Mouse (Mus musculus) E14TG2a.4 (cell line): Measurements from ENCODE around the gene Nfatc3.

Experiments used
- H3K27me3 ChIP-seq: 2 replicates; pipeline ENCODE4 v1.6.1; 2014; ENCODE audit warnings: low read length, control low read depth; ENCODE audit not compliant: insufficient read depth
- H3K36me3 ChIP-seq: 2 replicates; pipeline ENCODE4 v1.6.1; 2014; ENCODE audit warnings: low read length, control low read depth; ENCODE audit not compliant: insufficient read depth
- H3K4me1 ChIP-seq: replicated peaks from 2 replicates; pipeline ENCODE4 v1.6.1; 2014; ENCODE audit warnings: low read depth, low read length, control low read depth
- H3K4me3 ChIP-seq: replicated peaks from 2 replicates; pipeline ENCODE4 v1.5.1; 2014; ENCODE audit warnings: mild to moderate bottlenecking, low read length
- H3K9me3 ChIP-seq: 2 replicates; pipeline ENCODE4 v1.6.1; 2014; ENCODE audit warnings: low read length, control low read depth
- CTCF ChIP-seq: conservative IDR thresholded peaks from 2 replicates; pipeline ENCODE4 v1.5.1; 2014; ENCODE audit warnings: low read length
- NANOG ChIP-seq: IDR thresholded peaks from 2 replicates; pipeline ENCODE4 v1.6.1; 2014; ENCODE audit warnings: borderline replicate concordance, low read length, mixed read lengths
- POU5F1 ChIP-seq: IDR thresholded peaks from 2 replicates; pipeline ENCODE4 v1.6.1; 2014; ENCODE audit warnings: low read length, borderline replicate concordance

The Nfatc3 gene

GRCm38 (mm10) chr8:106038721-106039120, 19.9 kb upstream of the Nfatc3 start:
- no peaks in the 10 kb centered on the region for H3K9me3 ChIP-seq
- no peaks in the 10 kb centered on the region; the same call in 1 of the 2 replicates for H3K27me3 ChIP-seq
- peaks cover 47% of the 10 kb centered on the region for H3K36me3 ChIP-seq
- peaks cover 8% of the 10 kb centered on the region for H3K4me1 ChIP-seq
- TF ChIP-seq CTCF: no peak
- TF ChIP-seq POU5F1: no peak
- TF ChIP-seq NANOG: no peak
- no peak overlapping the region for H3K4me3 ChIP-seq

DNA sequence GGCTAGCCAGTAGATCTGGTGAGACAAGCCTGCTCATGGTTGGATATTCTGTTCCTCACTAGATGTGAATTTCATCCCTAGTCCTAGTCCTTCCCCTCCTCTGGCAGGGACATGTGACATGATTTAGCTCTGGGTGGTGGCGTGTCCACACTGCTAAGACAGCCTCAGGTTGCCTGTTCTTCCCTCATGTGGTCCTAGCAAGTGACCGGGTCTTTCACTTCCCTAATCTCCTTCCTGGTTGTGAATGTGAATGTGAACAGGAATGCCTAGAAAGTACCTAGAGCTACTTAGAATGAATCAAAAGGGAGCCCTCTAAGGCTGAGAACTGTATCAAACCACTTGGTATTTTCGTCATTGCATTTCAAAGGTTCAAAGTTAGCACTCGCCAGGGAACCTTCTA, 19.0 kb upstream of the Nfatc3 start:
- H3K4me1 ChIP-seq: 0 out of 2 replicates have a peak, but pooled peaks cover 4% of the 10 kb centered on the region
- no peaks in the 10 kb centered on the region for H3K9me3 ChIP-seq
- H3K27me3 ChIP-seq: no peaks in the 10 kb centered on the region; the same call in 1 of the 2 replicates
- H3K36me3 ChIP-seq: peaks cover 54% of the 10 kb centered on the region
- H3K4me3 ChIP-seq: no peak overlapping the region
- TF ChIP-seq NANOG (no peak), POU5F1 (no peak), CTCF (no peak)

GRCm38 (mm10) chr8:106040218-106040617, 18.4 kb upstream of the Nfatc3 start:
- Histone ChIP-seq H3K4me3 (no peak overlapping the region), H3K36me3 (peaks cover 60% of the 10 kb centered on the region), H3K4me1 (0 out of 2 replicates have a peak, but pooled peaks cover 4% of the 10 kb centered on the region), H3K27me3 (no peaks in the 10 kb centered on the region; the same call in 1 of the 2 replicates), H3K9me3 (no peaks in the 10 kb centered on the region)
- TF ChIP-seq CTCF (no peak), POU5F1 (no peak), NANOG (no peak)

DNA sequence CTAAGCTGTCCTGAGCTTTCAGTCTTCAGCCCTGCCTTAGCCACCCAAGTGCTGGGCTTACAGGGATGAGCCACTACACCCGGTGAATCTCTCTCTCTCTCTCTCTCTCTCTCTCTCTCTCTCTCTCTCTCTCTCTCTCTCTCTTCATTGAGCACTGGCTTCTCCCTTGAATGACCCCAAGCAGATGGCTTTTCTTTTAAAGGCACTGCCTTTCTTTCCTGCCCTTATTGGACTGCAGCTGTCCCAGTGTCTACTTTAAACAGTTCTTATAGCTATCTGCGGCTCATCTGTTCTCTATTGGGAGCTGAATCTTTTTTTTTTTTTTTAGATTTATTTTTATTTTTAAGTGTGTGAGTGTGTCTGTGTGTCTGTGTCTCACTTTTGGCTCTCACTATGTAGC, 15.6 kb upstream of the Nfatc3 start:
- no peaks in the 10 kb centered on the region for H3K9me3 ChIP-seq
- TF ChIP-seq POU5F1 (no peak), NANOG (no peak), CTCF (no peak)
- peaks cover 11% of the 10 kb centered on the region for H3K4me1 ChIP-seq
- no peaks in the 10 kb centered on the region; the same call in 1 of the 2 replicates for H3K27me3 ChIP-seq
- peaks cover 57% of the 10 kb centered on the region for H3K36me3 ChIP-seq
- H3K4me3 ChIP-seq: no peak overlapping the region

DNA sequence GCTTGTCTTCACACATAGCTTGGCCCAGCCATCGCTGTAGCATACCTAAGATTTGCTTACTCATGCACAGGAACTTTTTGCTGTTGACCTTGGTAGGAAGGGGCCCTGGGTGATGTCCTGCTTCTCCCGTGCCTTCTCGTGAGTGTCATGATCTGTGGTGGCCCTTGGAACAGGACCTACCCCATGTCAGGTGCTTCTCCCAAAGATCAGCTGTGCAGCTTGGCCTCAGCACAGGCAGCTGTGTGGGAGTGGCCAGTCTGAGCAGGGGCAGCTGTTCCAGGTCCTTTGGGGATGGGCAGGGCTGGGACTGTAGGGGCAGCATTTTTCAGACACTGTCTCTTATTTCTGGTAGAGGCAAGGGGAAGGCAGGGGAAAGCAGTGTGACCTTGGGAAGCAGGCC, 14.5 kb upstream of the Nfatc3 start:
- H3K4me1 ChIP-seq: peaks cover 11% of the 10 kb centered on the region
- no peaks in the 10 kb centered on the region for H3K9me3 ChIP-seq
- no peaks in the 10 kb centered on the region; the same call in 1 of the 2 replicates for H3K27me3 ChIP-seq
- peaks cover 59% of the 10 kb centered on the region for H3K36me3 ChIP-seq
- H3K4me3 ChIP-seq: no peak overlapping the region
- TF ChIP-seq POU5F1 (no peak), NANOG (no peak)

DNA sequence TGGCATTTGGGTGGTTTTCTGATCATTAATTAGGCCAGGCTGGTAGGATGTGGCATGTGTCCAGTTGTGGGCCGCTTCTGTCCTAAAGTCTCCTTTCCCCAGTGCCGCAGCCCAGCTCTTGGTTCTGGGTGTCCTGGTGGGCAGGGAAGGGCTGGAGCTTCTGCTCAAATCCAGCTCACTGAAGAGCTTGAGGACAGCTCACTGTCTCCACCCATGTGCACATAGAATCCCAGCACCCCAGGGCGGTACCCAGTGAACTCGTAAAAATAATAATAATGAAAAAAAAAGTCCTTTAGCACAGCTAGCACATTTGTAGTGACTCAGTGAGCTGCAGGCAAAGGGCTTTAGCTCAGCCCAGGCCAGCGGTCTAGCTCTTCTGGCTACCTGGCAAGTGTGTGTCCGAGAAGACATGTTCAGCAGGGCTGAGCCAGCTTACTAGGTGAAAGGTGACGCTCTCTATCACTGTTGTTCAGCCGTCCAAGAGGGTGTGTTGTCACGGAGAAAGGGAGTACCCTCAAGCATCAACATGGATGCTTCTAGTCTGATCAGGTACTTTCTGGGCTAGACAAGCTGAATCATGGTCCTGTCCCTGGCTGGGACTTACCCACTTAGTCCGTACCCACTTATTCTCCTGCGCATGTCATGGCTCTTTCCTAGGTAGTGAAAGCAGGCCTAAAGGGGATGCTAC, 11.6 kb upstream of the Nfatc3 start:
- H3K4me1 ChIP-seq: peaks cover 7% of the 10 kb centered on the region
- no peak for TF ChIP-seq CTCF
- TF ChIP-seq NANOG: no peak
- no peak for TF ChIP-seq POU5F1
- no peaks in the 10 kb centered on the region for H3K9me3 ChIP-seq
- H3K36me3 ChIP-seq: peaks cover 77% of the 10 kb centered on the region
- no peaks in the 10 kb centered on the region for H3K27me3 ChIP-seq
- H3K4me3 ChIP-seq: no peak overlapping the region

GRCm38 (mm10) chr8:106047854-106048630, 10.6 kb upstream of the Nfatc3 start:
- no peaks in the 10 kb centered on the region for H3K27me3 ChIP-seq
- H3K4me1 ChIP-seq: peaks cover 10% of the 10 kb centered on the region
- no peak for TF ChIP-seq POU5F1
- no peak for TF ChIP-seq CTCF
- TF ChIP-seq NANOG: no peak
- no peaks in the 10 kb centered on the region for H3K9me3 ChIP-seq
- no peak overlapping the region for H3K4me3 ChIP-seq
- peaks cover 85% of the 10 kb centered on the region for H3K36me3 ChIP-seq

DNA sequence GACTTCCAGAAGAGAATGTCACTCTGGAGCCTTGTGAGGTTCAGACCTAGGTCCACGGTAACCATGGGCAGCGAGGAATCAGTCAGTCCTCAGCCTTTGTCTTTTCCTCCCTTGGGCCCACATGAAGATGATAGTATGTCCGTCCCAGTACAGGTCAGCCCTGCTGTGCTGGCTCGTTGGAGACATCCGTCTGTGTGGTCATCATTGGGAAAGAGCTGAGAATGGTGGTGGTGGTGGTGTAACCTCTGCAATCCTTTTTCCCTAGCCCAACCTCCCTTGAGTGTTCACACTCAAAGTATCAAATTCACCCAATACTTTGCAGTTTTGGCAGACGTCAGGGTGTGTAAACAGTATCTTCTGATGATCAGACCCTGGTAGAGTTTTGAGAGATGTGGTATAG, 8.8 kb upstream of the Nfatc3 start:
- TF ChIP-seq CTCF (no peak), POU5F1 (no peak), NANOG (no peak)
- H3K4me1 ChIP-seq: peaks cover 28% of the 10 kb centered on the region
- H3K36me3 ChIP-seq: peaks cover 79% of the 10 kb centered on the region
- no peaks in the 10 kb centered on the region for H3K9me3 ChIP-seq
- no peak overlapping the region for H3K4me3 ChIP-seq
- H3K27me3 ChIP-seq: no peaks in the 10 kb centered on the region

GRCm38 (mm10) chr8:106051068-106051467, 7.6 kb upstream of the Nfatc3 start:
- Histone ChIP-seq H3K36me3 (peaks cover 71% of the 10 kb centered on the region), H3K27me3 (no peaks in the 10 kb centered on the region), H3K4me3 (no peak overlapping the region), H3K9me3 (no peaks in the 10 kb centered on the region), H3K4me1 (peaks cover 41% of the 10 kb centered on the region)
- TF ChIP-seq CTCF (no peak), NANOG (no peak), POU5F1 (no peak)
